ENCODE assay signal across 27 mouse cellular contexts in genomic region chr3:119911532-119911931, GRCm38 (mm10).
DNase-seq lines count a peak whose midpoint lies in the region; ATAC-seq and TF ChIP-seq lines count a peak whose summit lies in the region.
"Had no signal": no experiment of that assay in that cellular context is flagged by ENCODE, and none has a peak within 500 bp of the region (broad histone marks: within the 10 kb centered on the region; RNA-seq: fewer than 3 reads in every experiment).

No protein-coding gene starts in this region.

- no peak overlapping the region for H3K9ac ChIP-seq in kidney, embryonic 14.5 days (ENCODE audit: low read depth, low read length)
- no peak overlapping the region for H3K9ac ChIP-seq in lung, embryonic 14.5 days
- H3K9ac ChIP-seq in limb, embryonic 12.5 days (replicated peaks), result no peak overlapping the region
- H3K9ac ChIP-seq: embryonic facial prominence, embryonic 15.5 days; forebrain, embryonic 12.5 days; heart, embryonic 15.5 days; intestine, embryonic 15.5 days; liver, embryonic 15.5 days; midbrain, embryonic 13.5 days had no signal

- H3K9me3 ChIP-seq in kidney, embryonic 14.5 days (ENCODE audit: control insufficient read depth, low read length), result no peaks in the 10 kb centered on the region
- H3K9me3 ChIP-seq in lung, embryonic 14.5 days (ENCODE audit: low read depth, low read length), result no peaks in the 10 kb centered on the region
- H3K9me3 ChIP-seq in limb, embryonic 12.5 days, result no peaks in the 10 kb centered on the region
- H3K9me3 ChIP-seq: embryonic facial prominence, embryonic 15.5 days; forebrain, embryonic 12.5 days; heart, embryonic 15.5 days; intestine, embryonic 15.5 days; liver, embryonic 15.5 days; midbrain, embryonic 13.5 days had no signal

- H3K27me3 ChIP-seq in kidney, embryonic 14.5 days (ENCODE audit: control insufficient read depth, insufficient read depth, low read length), result no peaks in the 10 kb centered on the region
- H3K27me3 ChIP-seq in lung, embryonic 14.5 days (ENCODE audit: insufficient read depth, low read length), result no peaks in the 10 kb centered on the region
- H3K27me3 ChIP-seq in limb, embryonic 12.5 days, result no peaks in the 10 kb centered on the region
- H3K27me3 ChIP-seq: embryonic facial prominence, embryonic 15.5 days; forebrain, embryonic 12.5 days; heart, embryonic 15.5 days; intestine, embryonic 15.5 days; liver, embryonic 15.5 days; megakaryocyte, embryonic 14.5 days; midbrain, embryonic 13.5 days had no signal

- H3K4me2 ChIP-seq in kidney, embryonic 14.5 days (replicated peaks; ENCODE audit: low read depth, low read length), result no peak overlapping the region
- 0 out of 2 replicates have a peak overlapping the region, but pooled peaks have one; percentile 2 for H3K4me2 ChIP-seq in lung, embryonic 14.5 days
- 0 out of 2 replicates have a peak overlapping the region, but pooled peaks have one; percentile 13 for H3K4me2 ChIP-seq in limb, embryonic 12.5 days
- H3K4me2 ChIP-seq: embryonic facial prominence, embryonic 15.5 days; forebrain, embryonic 12.5 days; heart, embryonic 15.5 days; intestine, embryonic 15.5 days; liver, embryonic 15.5 days; midbrain, embryonic 13.5 days had no signal

- DNase-seq in kidney, postnatal 36 days, result no peak
- DNase-seq in lung, embryonic 14.5 days, result peak; percentile 82
- DNase-seq in lung, adult 2 months, result no peak
- peak; percentile 42 for DNase-seq in brain, embryonic 14.5 days (ENCODE audit: low read depth)
- DNase-seq in thymus, postnatal 36 days, result no peak
- no peak for DNase-seq in natural killer cell, adult 2 months (ENCODE audit: low spot score in 2 of 2)
- DNase-seq: adrenal gland, adult 8-10 months; cerebellum, adult 8-10 months; cerebellum, postnatal 25 days; gastrocnemius, postnatal 14 days; kidney, adult 2 months; layer of hippocampus, adult 9-11 months; liver; lung, postnatal 36 days; spleen, adult 18-20 months; thymus, postnatal 14 days had no signal

- ATAC-seq in kidney, embryonic 14.5 days (ENCODE audit: low FRiP score, low TSS enrichment), result peak; percentile 72; the same call in 1 of the 2 replicates
- peak; percentile 75 for ATAC-seq in lung, embryonic 14.5 days (ENCODE audit: insufficient read depth)
- 0 out of 2 replicates have a peak, but pooled peaks have one; percentile 54 for ATAC-seq in limb, embryonic 12.5 days (ENCODE audit: insufficient number of reproducible peaks, insufficient read depth, low FRiP score, low TSS enrichment, low read depth)
- ATAC-seq: hindbrain, postnatal 0 days; intestine, embryonic 15.5 days; midbrain, embryonic 13.5 days had no signal

- 35% methylated on average over 8 of the region's 8 CpGs for WGBS in kidney, embryonic 14.5 days
- 25% methylated on average over 8 of the region's 8 CpGs for WGBS in lung, embryonic 14.5 days
- WGBS in lung, adult 2 months, result 45% methylated on average over 8 of the region's 8 CpGs
- WGBS in limb, embryonic 12.5 days, result 11% methylated on average over 8 of the region's 8 CpGs

- no peaks in the 10 kb centered on the region for H3K4me1 ChIP-seq in kidney, embryonic 14.5 days (ENCODE audit: control insufficient read depth, insufficient read depth, low read length)
- no peaks in the 10 kb centered on the region for H3K4me1 ChIP-seq in lung, embryonic 14.5 days (ENCODE audit: insufficient read depth)
- no peaks in the 10 kb centered on the region for H3K4me1 ChIP-seq in lung, adult 2 months (ENCODE audit: control insufficient read depth, insufficient read depth, low read length)
- peaks cover 7% of the 10 kb centered on the region; the same call in 1 of the 2 replicates for H3K4me1 ChIP-seq in limb, embryonic 12.5 days (replicated peaks)
- H3K4me1 ChIP-seq: embryonic facial prominence, embryonic 15.5 days; forebrain, embryonic 12.5 days; heart, embryonic 15.5 days; intestine, embryonic 15.5 days; liver, embryonic 15.5 days; megakaryocyte, embryonic 14.5 days; midbrain, embryonic 13.5 days had no signal

- H3K4me3 ChIP-seq in kidney, embryonic 14.5 days (ENCODE audit: low read length), result no peak overlapping the region
- H3K4me3 ChIP-seq in lung, embryonic 14.5 days (ENCODE audit: low read depth, low read length), result no peak overlapping the region
- no peak overlapping the region for H3K4me3 ChIP-seq in lung, adult 2 months (replicated peaks; ENCODE audit: extremely low read depth, low read depth, low read length)
- H3K4me3 ChIP-seq in limb, embryonic 12.5 days (replicated peaks), result no peak overlapping the region
- H3K4me3 ChIP-seq: embryonic facial prominence, embryonic 15.5 days; forebrain, embryonic 12.5 days; heart, embryonic 15.5 days; intestine, embryonic 15.5 days; liver, embryonic 15.5 days; megakaryocyte, embryonic 14.5 days; midbrain, embryonic 13.5 days had no signal

- no peak for TF ChIP-seq CTCF in lung, embryonic 14.5 days (IDR thresholded peaks at IDR 0.05; ENCODE audit: low read depth)
- no peak for TF ChIP-seq CTCF in lung, adult 2 months (IDR thresholded peaks at IDR 0.05; ENCODE audit: insufficient read depth, low read length)
- TF ChIP-seq CTCF in brain, embryonic 14.5 days (IDR thresholded peaks at IDR 0.05; ENCODE audit: borderline replicate concordance, extremely low read depth, insufficient read depth, insufficient read length), result no peak

- H3K36me3 ChIP-seq in kidney, embryonic 14.5 days (ENCODE audit: control insufficient read depth, insufficient read depth, low read length), result no peaks in the 10 kb centered on the region
- H3K36me3 ChIP-seq in lung, embryonic 14.5 days (ENCODE audit: insufficient read depth), result no peaks in the 10 kb centered on the region
- H3K36me3 ChIP-seq in limb, embryonic 12.5 days, result no peaks in the 10 kb centered on the region
- H3K36me3 ChIP-seq: embryonic facial prominence, embryonic 15.5 days; forebrain, embryonic 12.5 days; G1E; heart, embryonic 15.5 days; intestine, embryonic 15.5 days; liver, embryonic 15.5 days; midbrain, embryonic 13.5 days had no signal

- no peak overlapping the region for H3K27ac ChIP-seq in kidney, embryonic 14.5 days (ENCODE audit: low read depth, low read length)
- no peak overlapping the region for H3K27ac ChIP-seq in lung, embryonic 14.5 days (ENCODE audit: low read depth)
- H3K27ac ChIP-seq in limb, embryonic 12.5 days, result no peak overlapping the region
- H3K27ac ChIP-seq: embryonic facial prominence, embryonic 15.5 days; forebrain, embryonic 12.5 days; heart, embryonic 15.5 days; hindbrain, postnatal 0 days; intestine, embryonic 15.5 days; liver, embryonic 15.5 days; midbrain, embryonic 13.5 days had no signal

- TF ChIP-seq POLR2A in lung, adult 2 months (IDR thresholded peaks at IDR 0.05; ENCODE audit: borderline replicate concordance, extremely low read depth, low read depth, low read length), result no peak
- TF ChIP-seq POLR2A in brain, embryonic 14.5 days (IDR thresholded peaks at IDR 0.05; ENCODE audit: borderline replicate concordance, extremely low read depth, insufficient read depth, insufficient read length, poor library complexity, severe bottlenecking), result no peak

Comparison
In these comparisons a context has a peak if more than half of its experiments do, and no peak if none do; other contexts are left out.
1. DNase-seq: peak in lung, embryonic 14.5 days (single experiment) and brain, embryonic 14.5 days (single experiment); none in kidney, postnatal 36 days (0 of 2), lung, adult 2 months (single experiment), thymus, postnatal 36 days (0 of 2) and natural killer cell, adult 2 months (0 of 2).
2. Peak in every context shown above with its lines, with median percentiles within 50 percentile points of each other: ATAC-seq.